Mouse (Mus musculus) bone marrow, adult 2 months (tissue): ENCODE results near the gene 1700067P10Rik. TPM values are rescaled to one million over a fixed set of nuclear protein-coding genes. Genes with fewer than 3 reads are reported as not detected.

ENCODE experiments used
- H3K27ac ChIP-seq: fragments of 200-500 bp; 2 replicates; pipeline ENCODE4 v1.5.1; 2012; ENCODE audit warnings: low read depth, mild to moderate bottlenecking, control low read depth, inconsistent platforms, low read length; ENCODE audit not compliant: control insufficient read depth, poor library complexity, insufficient read depth
- H3K4me1 ChIP-seq: fragments of 200-500 bp; 2 replicates; pipeline ENCODE4 v1.6.1; 2011; ENCODE audit warnings: low read length; ENCODE audit not compliant: control insufficient read depth, insufficient read depth
- H3K4me3 ChIP-seq: fragments of 200-500 bp; replicated peaks from 2 replicates; pipeline ENCODE3; 2011; ENCODE audit warnings: mild to moderate bottlenecking, low read depth, low read length, control low read depth; ENCODE audit not compliant: control insufficient read depth
- CTCF ChIP-seq: fragments of 200-500 bp; IDR thresholded peaks from 2 replicates; pipeline ENCODE4 v1.5.1; 2011; ENCODE audit warnings: low read length, control low read depth; ENCODE audit not compliant: control insufficient read depth, insufficient read depth
- POLR2A ChIP-seq: fragments of 200-500 bp; IDR thresholded peaks from 2 replicates; pipeline ENCODE4 v1.6.1; 2011; ENCODE audit warnings: low read depth, mild to moderate bottlenecking, control low read depth, low read length, borderline replicate concordance; ENCODE audit not compliant: control insufficient read depth
- WGBS: fragments of 180-500 bp; shearing (Covaris S2); methylation state at CpG from one replicate; pipeline ENCODE4 v1.1.7; 2018; 5-methylcytosine and 5-hydroxymethylcytosine counted together
- polyA plus RNA-seq: library from polyadenylated mRNA; stranded (reverse); fragments of >200 nt; gene quantifications from 2 replicates; pipeline ENCODE4 v1.2.4, GENCODE M21; 2011; ENCODE audit warnings: low replicate concordance; ENCODE audit not compliant: missing spikeins, insufficient read depth, insufficient read length

1700067P10Rik gene
- polyA plus RNA-seq: not detected in 2 replicates

DNA sequence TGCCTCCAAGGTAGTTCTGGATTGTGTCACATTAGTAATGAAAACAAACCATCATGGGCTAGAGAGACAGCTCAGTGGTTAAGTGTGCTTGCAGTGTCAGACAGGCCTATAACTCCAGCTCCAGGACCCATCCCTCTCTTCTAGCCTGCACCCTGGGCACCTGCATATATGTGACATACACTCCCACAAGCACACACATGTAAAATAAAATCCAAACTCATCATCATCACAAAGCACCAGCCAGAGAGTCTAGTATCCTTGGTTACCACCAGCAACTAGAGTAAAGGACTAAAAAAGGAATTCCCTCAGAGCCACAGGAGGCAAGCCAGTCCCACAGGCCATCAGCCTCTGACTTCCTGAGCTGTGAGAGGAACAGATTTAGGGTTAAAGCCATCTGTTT is at the start of gene 1700067P10Rik:
1700067P10Rik (plus strand) TSS at position 301 of the 400 bp plus-strand sequence.
- no peak within 1 kb of the TSS for H3K4me3 ChIP-seq
- H3K27ac ChIP-seq: no peak within 1 kb of the TSS
- no peak for TF ChIP-seq CTCF
- TF ChIP-seq POLR2A: no peak
- H3K4me1 ChIP-seq: no peaks in the 10 kb centered on the region

DNA sequence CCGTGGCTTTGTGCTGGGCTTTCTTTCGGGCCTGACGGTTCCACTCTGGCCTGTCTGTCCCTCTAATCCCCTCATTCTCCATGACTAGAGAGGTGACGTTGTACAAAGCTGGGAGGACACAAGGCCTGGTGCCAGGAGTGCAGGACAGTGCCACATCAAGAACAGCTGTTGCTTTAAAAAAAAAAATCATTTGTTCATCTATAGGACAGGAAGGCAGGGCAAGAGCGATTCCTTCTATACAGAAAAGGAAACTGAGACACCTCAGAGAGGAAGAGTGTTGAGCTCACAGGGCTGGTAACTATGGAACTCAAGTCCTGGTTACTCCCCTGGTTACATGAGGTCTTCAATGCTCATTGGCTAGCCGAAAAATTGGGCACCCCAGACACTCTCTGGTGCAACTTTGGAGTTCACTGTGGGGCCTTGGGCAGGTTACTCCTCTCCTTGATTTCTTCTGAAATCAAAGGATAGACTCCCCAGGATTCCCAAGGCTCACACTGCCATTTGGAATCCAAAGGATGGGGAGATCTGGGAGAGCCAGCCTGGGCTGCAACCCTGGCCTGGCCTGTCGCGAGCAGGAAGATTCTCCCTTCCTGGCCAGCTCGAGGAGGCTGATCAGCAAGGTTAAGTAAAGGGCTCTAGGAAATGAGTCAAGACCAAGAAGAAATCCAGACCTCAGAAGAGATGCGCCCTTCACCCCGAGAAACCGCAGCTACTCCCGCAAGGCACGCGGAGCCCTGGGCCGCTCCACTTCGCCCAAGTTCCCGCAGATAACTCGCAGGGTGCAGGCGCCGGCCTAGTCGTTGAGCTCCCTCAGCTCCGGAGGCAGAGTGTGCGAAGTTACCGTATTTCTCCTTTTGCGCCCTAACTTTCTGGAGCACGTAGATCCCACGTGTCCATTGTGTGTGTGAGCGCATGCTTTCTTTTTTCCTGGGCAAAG is 47.5 kb upstream of the 1700067P10Rik start:
- 10% methylated on average over 29 of the region's 29 CpGs for WGBS
- Histone ChIP-seq H3K27ac (peak overlapping the region; percentile 3; the same call in 1 of the 2 replicates), H3K4me3 (peak overlapping the region; percentile 2), H3K4me1 (peaks cover 3% of the 10 kb centered on the region)
- no peak; the same call in 1 of the 2 replicates for TF ChIP-seq POLR2A
- TF ChIP-seq CTCF: no peak

DNA sequence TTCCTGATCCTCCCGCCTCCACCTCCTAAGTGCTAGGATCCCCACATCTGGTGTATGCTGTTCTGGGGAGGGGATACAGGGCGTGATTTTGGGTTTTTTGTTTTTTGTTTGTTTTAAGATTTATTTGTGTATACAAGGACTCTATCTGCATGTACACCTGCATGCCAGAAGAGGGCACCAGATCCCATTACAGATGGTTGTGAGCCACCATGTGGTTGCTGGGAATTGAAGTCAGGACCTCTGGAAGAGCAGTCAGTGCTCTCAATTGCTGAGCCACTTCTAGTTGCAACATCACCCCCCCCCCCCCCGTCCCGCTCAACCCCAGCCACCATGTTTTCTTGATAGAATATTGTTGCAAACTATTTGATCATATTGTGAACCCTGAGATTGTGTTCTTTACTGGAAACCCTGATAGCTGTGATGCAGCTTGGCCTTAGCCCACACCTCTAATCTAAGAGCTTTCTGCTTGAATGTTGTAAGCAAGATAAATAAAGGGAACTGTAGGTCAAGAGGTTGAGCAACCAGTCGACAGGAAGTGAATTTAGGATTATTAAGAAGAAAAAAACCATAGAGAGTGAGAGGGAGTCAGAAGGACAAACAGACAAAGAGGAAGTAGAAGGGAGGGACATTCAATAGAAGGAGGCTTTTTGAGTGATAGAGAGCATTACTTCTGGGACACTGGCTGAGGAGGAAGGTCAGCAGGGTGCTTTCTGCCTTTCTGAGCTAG is 45.8 kb upstream of the 1700067P10Rik start:
- Histone ChIP-seq H3K4me3 (no peak overlapping the region), H3K27ac (no peak overlapping the region), H3K4me1 (peaks cover 3% of the 10 kb centered on the region)
- 52% methylated on average over 5 of the region's 5 CpGs for WGBS
- no peak for TF ChIP-seq CTCF
- no peak for TF ChIP-seq POLR2A

DNA sequence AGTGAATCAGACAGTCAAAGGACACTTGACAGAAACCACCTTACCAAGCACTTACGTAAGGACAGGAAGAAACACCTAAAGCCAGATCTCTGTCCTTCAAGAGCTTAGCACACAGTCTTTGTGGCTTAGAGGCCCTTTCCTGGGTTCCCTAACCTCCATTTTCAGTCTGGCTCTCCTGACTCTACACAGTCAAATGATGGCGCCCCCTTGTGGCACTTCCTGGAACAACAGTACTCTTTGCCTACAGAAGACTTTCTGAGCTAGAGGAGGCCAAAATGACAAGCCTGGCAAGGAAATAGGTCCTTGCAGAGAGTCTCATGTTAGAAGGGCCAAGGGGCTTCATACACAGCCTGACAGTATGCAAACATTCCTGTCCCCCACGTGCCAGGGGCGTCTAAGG is 43.5 kb upstream of the 1700067P10Rik start:
- TF ChIP-seq POLR2A: no peak
- TF ChIP-seq CTCF: peak; percentile 45; the same call in 1 of the 2 replicates

DNA sequence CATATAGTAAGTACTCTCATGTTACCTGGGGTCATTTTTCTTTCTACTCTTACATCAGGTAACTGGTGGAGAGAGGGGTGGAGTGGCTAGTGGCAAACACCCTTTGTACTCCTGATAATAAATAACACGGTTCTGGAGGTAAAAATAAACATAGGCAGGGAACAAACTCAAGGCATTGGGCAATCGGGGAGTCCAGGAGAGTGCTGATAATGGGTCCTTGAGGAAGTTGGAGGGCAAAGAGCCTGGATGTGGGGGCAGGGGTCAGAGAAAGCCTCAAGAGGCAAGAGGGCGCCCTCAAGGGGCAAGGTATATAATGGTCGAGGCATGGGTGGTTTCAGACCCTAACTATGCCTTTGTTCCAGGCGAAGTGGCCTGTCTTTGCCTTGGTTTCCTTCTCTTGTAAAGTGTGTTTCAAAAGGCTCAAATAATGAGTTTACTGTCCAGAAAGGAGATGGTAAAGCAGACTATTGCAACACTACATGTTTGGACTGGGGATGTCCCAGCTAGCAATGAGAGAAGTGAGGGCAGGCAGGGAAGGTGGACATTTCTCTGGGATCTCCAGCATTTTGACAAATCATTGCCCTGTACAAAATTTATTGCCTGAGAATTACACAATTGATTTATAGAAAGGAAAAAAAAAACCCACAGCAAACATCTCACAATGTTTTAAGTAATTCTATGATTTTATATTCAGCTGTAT is 37.3 kb upstream of the 1700067P10Rik start:
- WGBS: 36% methylated on average over 5 of the region's 5 CpGs
- Histone ChIP-seq H3K27ac (no peak overlapping the region), H3K4me1 (no peaks in the 10 kb centered on the region), H3K4me3 (no peak overlapping the region)
- no peak for TF ChIP-seq POLR2A
- no peak for TF ChIP-seq CTCF

More for the DNA sequence above, 43.5 kb upstream of the 1700067P10Rik start:
- WGBS: 37% methylated on average over 4 of the region's 4 CpGs
- Histone ChIP-seq H3K4me3 (no peak overlapping the region), H3K4me1 (peaks cover 2% of the 10 kb centered on the region; the same call in 1 of the 2 replicates), H3K27ac (no peak overlapping the region)

DNA sequence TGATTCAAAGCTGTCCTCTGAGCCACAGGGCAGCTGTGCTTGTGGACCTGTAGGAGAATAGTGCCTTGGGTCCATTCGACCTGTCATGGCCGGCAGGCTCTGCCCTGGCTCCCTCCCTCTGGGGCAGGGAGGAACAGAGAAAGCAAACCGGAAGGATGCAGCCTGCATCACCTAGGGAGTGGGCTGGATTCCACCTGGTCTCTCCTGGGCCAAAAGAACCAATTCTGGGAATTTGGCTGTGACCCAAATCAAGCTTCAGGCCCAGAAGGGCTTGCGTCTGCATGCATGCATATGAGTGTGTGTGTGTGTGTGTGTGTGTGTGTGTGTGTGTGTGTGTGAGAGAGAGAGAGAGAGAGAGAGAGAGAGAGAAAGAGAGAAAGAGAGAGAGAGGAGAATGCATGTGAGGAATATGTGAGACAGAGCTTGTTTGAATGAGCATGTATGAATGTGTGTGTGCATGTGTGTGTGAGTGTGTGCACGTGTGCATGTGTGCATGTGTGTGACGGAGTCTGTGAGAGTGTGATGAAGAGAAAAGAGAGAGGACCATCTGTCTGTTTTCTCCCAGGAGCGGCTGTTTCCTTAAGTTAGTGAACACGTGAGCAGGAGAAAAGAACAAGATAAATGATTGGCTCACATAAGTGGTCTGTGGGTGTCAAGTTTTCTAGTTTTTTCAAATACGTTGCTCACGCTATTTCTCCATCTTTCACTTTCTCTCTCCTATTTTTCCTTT is 36.6 kb upstream of the 1700067P10Rik start:
- WGBS: 84% methylated on average over 10 of the region's 10 CpGs
- Histone ChIP-seq H3K4me3 (no peak overlapping the region), H3K4me1 (no peaks in the 10 kb centered on the region), H3K27ac (no peak overlapping the region)
- no peak for TF ChIP-seq POLR2A
- no peak for TF ChIP-seq CTCF

DNA sequence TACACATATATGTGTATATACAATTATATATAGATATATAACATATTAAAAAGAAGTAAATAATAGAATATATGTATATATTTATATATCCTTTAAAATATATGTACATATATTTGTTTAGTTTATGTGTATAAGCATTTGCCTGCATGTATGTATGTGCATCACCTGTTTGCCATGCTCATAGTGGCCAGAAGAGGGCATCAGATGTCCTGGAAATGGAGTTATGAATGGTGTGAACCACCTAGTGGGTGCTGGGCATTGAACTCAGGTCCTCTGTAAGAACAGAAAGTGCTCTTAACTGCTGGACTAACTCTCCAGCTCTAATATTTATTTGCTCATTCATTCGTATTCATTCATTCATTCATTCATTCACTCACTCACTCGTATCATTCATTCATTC is 35.5 kb upstream of the 1700067P10Rik start:
- TF ChIP-seq CTCF: no peak
- no peak for TF ChIP-seq POLR2A
- 79% methylated on average over 2 of the region's 2 CpGs for WGBS
- H3K27ac ChIP-seq: no peak overlapping the region
- H3K4me3 ChIP-seq: no peak overlapping the region
- no peaks in the 10 kb centered on the region for H3K4me1 ChIP-seq
